Mouse (Mus musculus) G1E (cell line): ENCODE results near the gene Atg7. TPM values are rescaled to one million over a fixed set of nuclear protein-coding genes. Genes with fewer than 3 reads are reported as not detected.

Experiments used
- ATAC-seq: 2 replicates; pipeline ENCODE4 v1.8.0; 2016; ENCODE audit warnings: mild to moderate bottlenecking; ENCODE audit not compliant: insufficient number of reproducible peaks, poor library complexity, low FRiP score, severe bottlenecking; ENCODE audit errors: extremely low read depth
- DNase-seq: peaks from one replicate; pipeline ENCODE4 v3.0.0; 2012; ENCODE audit warnings: low spot score
- H3K27me3 ChIP-seq: 2 replicates; pipeline ENCODE4 v1.6.1; 2012; ENCODE audit warnings: mild to moderate bottlenecking, low read length, inconsistent platforms; ENCODE audit not compliant: insufficient read depth
- H3K36me3 ChIP-seq: replicated peaks from 2 replicates; pipeline ENCODE3; 2012; ENCODE audit warnings: mild to moderate bottlenecking, inconsistent platforms
- H3K4me1 ChIP-seq: 2 replicates; pipeline ENCODE4 v1.6.1; 2012; ENCODE audit warnings: low read depth, low read length, inconsistent platforms, mixed read lengths; ENCODE audit not compliant: insufficient read depth
- H3K4me3 ChIP-seq: 2 replicates; pipeline ENCODE4 v1.5.1; 2012; ENCODE audit warnings: low read depth, mild to moderate bottlenecking, inconsistent platforms, low read length, moderate library complexity, mixed read lengths
- H3K9me3 ChIP-seq: replicated peaks from 2 replicates; pipeline ENCODE4 v1.6.1; 2012; ENCODE audit warnings: inconsistent platforms
- CTCF ChIP-seq: IDR thresholded peaks from 2 replicates; pipeline ENCODE4 v1.5.1; 2012; ENCODE audit warnings: low read depth, low read length, inconsistent platforms, mixed read lengths
- GATA1 ChIP-seq: IDR thresholded peaks from 2 replicates; pipeline ENCODE4 v1.6.1; 2012; ENCODE audit warnings: borderline replicate concordance, low read length, inconsistent platforms, mixed read lengths
- GATA2 ChIP-seq: IDR thresholded peaks from 2 replicates; pipeline ENCODE4 v1.6.1; 2012; ENCODE audit warnings: low read depth, low read length, inconsistent platforms, borderline replicate concordance
- POLR2AphosphoS5 ChIP-seq: IDR thresholded peaks from 2 replicates; pipeline ENCODE4 v1.6.1; 2012; ENCODE audit warnings: low read depth, low read length, inconsistent platforms; ENCODE audit not compliant: insufficient replicate concordance
- TAL1 ChIP-seq: conservative IDR thresholded peaks from 2 replicates; pipeline ENCODE4 v1.6.1; 2012; ENCODE audit warnings: low read depth, low read length, inconsistent platforms, mixed read lengths
- polyA plus RNA-seq: library from polyadenylated mRNA; stranded (reverse); fragments of >175 nt; gene quantifications from 2 replicates; pipeline ENCODE4 v1.2.3, GENCODE M21; 2012
- total RNA-seq, 2 experiments: library from RNA; stranded (forward) in 1 of 2; stranded (reverse) in 1 of 2; fragments of 200-1000 nt in 1 of 2; fragments of >200 nt in 1 of 2; fragmentation: Nextera tagmentation in 1 of 2; gene quantifications; 2 replicates each; pipeline ENCODE4 v1.2.3; 2014 to 2017

Atg7 gene
- total and polyA plus RNA-seq, 3 experiments, result 19.4 to 47.4 (median 37.9) TPM

GRCm38 (mm10) chr6:114737181-114737580 lies 94.3 kb downstream of the Atg7 start:
- Histone ChIP-seq H3K4me1 (no peaks in the 10 kb centered on the region), H3K9me3 (no peaks in the 10 kb centered on the region), H3K4me3 (no peak overlapping the region), H3K27me3 (no peaks in the 10 kb centered on the region), H3K36me3 (peaks cover 86% of the 10 kb centered on the region)
- no peak for TF ChIP-seq POLR2AphosphoS5
- no peak for TF ChIP-seq GATA2
- TF ChIP-seq GATA1, result no peak
- no peak for TF ChIP-seq CTCF
- no peak for TF ChIP-seq TAL1
- ATAC-seq, result no peak
- DNase-seq, result no peak

- Histone ChIP-seq H3K4me3 (no peak overlapping the region), H3K9me3 (no peaks in the 10 kb centered on the region), H3K36me3 (peaks cover 88% of the 10 kb centered on the region), H3K27me3 (no peaks in the 10 kb centered on the region), H3K4me1 (no peaks in the 10 kb centered on the region)
- DNase-seq (no peak), ATAC-seq (no peak)
- TF ChIP-seq GATA1 (no peak), TAL1 (no peak), GATA2 (no peak), CTCF (no peak), POLR2AphosphoS5 (no peak)
Observed at GRCm38 (mm10) chr6:114737931-114738759, 95.2 kb downstream of the Atg7 start.

GRCm38 (mm10) chr6:114738760-114739112 lies 95.8 kb downstream of the Atg7 start:
- ATAC-seq (no peak), DNase-seq (no peak)
- Histone ChIP-seq H3K4me1 (no peaks in the 10 kb centered on the region), H3K9me3 (no peaks in the 10 kb centered on the region), H3K36me3 (peaks cover 84% of the 10 kb centered on the region), H3K4me3 (no peak overlapping the region), H3K27me3 (no peaks in the 10 kb centered on the region)
- no peak for TF ChIP-seq GATA2
- no peak for TF ChIP-seq TAL1
- no peak for TF ChIP-seq GATA1
- no peak for TF ChIP-seq POLR2AphosphoS5
- no peak for TF ChIP-seq CTCF

GRCm38 (mm10) chr6:114742209-114743003 lies 99.5 kb downstream of the Atg7 start:
- Histone ChIP-seq H3K9me3 (no peaks in the 10 kb centered on the region), H3K36me3 (peaks cover 63% of the 10 kb centered on the region), H3K4me1 (no peaks in the 10 kb centered on the region), H3K27me3 (no peaks in the 10 kb centered on the region), H3K4me3 (no peak overlapping the region)
- no peak for DNase-seq
- no peak for ATAC-seq
- TF ChIP-seq GATA1, result no peak
- TF ChIP-seq GATA2, result no peak
- no peak for TF ChIP-seq CTCF
- no peak for TF ChIP-seq POLR2AphosphoS5
- TF ChIP-seq TAL1, result no peak

- DNase-seq (no peak), ATAC-seq (no peak)
- Histone ChIP-seq H3K36me3 (peaks cover 64% of the 10 kb centered on the region), H3K27me3 (no peaks in the 10 kb centered on the region), H3K9me3 (no peaks in the 10 kb centered on the region; the same call in 1 of the 2 replicates), H3K4me1 (no peaks in the 10 kb centered on the region), H3K4me3 (no peak overlapping the region)
- TF ChIP-seq CTCF (no peak), GATA1 (no peak), POLR2AphosphoS5 (no peak), GATA2 (no peak), TAL1 (no peak)
Observed at GRCm38 (mm10) chr6:114743126-114743525, 100.2 kb downstream of the Atg7 start.

- Histone ChIP-seq H3K4me1 (no peaks in the 10 kb centered on the region), H3K27me3 (no peaks in the 10 kb centered on the region), H3K36me3 (peaks cover 56% of the 10 kb centered on the region), H3K9me3 (no peaks in the 10 kb centered on the region; the same call in 1 of the 2 replicates), H3K4me3 (no peak overlapping the region)
- TF ChIP-seq TAL1 (no peak), POLR2AphosphoS5 (no peak), CTCF (no peak), GATA2 (no peak), GATA1 (no peak)
- no peak for ATAC-seq
- no peak for DNase-seq
Observed at GRCm38 (mm10) chr6:114743845-114744244, 100.9 kb downstream of the Atg7 start.
